In genomic region chr2:181692304-181692703, GRCm38 (mm10) we compare ENCODE assay signal across 10 mouse cellular contexts. TPM values are rescaled to one million over a fixed set of nuclear protein-coding genes. Genes with fewer than 3 reads are reported as not detected.
A peak's percentile ranks its signal among the peaks of the same experiment; 100 is the strongest.
DNase-seq lines count a peak whose midpoint lies in the region; ATAC-seq and TF ChIP-seq lines count a peak whose summit lies in the region.
"Had no signal": no experiment of that assay in that cellular context is flagged by ENCODE, and none has a peak within 500 bp of the region (broad histone marks: within the 10 kb centered on the region; RNA-seq: fewer than 3 reads in every experiment).

No protein-coding gene starts in this region.

- intact Hi-C loops in left cerebral cortex, postnatal 4 days (cut with DNase I): no loop called here

- H3K4me3 ChIP-seq in lung, embryonic 16.5 days (ENCODE audit: low read length): no peak overlapping the region; the same call in 1 of the 2 replicates
- H3K4me3 ChIP-seq in limb, embryonic 14.5 days (replicated peaks; ENCODE audit: low read length): peak overlapping the region; percentile 72
- H3K4me3 ChIP-seq in small intestine, adult 2 months (ENCODE audit: low read depth, low read length): peak overlapping the region; percentile 23; the same call in 1 of the 2 replicates

- peak overlapping the region; percentile 91; the same call in 1 of the 2 replicates for H3K4me2 ChIP-seq in lung, embryonic 16.5 days (ENCODE audit: low read depth, low read length)
- peak overlapping the region; percentile 92 for H3K4me2 ChIP-seq in limb, embryonic 14.5 days (replicated peaks; ENCODE audit: low read depth, low read length, severe bottlenecking)

- H3K9me3 ChIP-seq in lung, embryonic 16.5 days (ENCODE audit: control insufficient read depth, low read length): no peaks in the 10 kb centered on the region
- H3K9me3 ChIP-seq in limb, embryonic 14.5 days (ENCODE audit: control insufficient read depth, low read length): no peaks in the 10 kb centered on the region

- ATAC-seq in lung, embryonic 16.5 days (ENCODE audit: low read depth): no peak
- no peak for ATAC-seq in limb, embryonic 14.5 days (ENCODE audit: low FRiP score, low read depth)

- TF ChIP-seq CTCF in small intestine, adult 2 months (IDR thresholded peaks at IDR 0.05; ENCODE audit: extremely low read depth, insufficient read length, insufficient replicate concordance, low read depth, low read length): no peak

- peaks cover 6% of the 10 kb centered on the region for H3K36me3 ChIP-seq in lung, embryonic 16.5 days (ENCODE audit: control insufficient read depth, insufficient read depth, low read length)
- peaks cover 32% of the 10 kb centered on the region for H3K36me3 ChIP-seq in limb, embryonic 14.5 days (ENCODE audit: control insufficient read depth, insufficient read depth, low read length)
- H3K36me3 ChIP-seq in small intestine, adult 2 months (ENCODE audit: control insufficient read depth, insufficient read depth, low read length): no peaks in the 10 kb centered on the region

- 79% methylated on average over 3 of the region's 3 CpGs for WGBS in lung, embryonic 16.5 days
- 87% methylated on average over 3 of the region's 3 CpGs for WGBS in limb, embryonic 14.5 days
- 86% methylated on average over 3 of the region's 3 CpGs for WGBS in small intestine, adult 2 months

- H3K27ac ChIP-seq in lung, embryonic 16.5 days (ENCODE audit: low read length): no peak overlapping the region
- no peak overlapping the region for H3K27ac ChIP-seq in limb, embryonic 14.5 days (replicated peaks; ENCODE audit: low read depth, low read length)
- H3K27ac ChIP-seq in small intestine, adult 2 months (ENCODE audit: insufficient read depth, low read depth, low read length): no peak overlapping the region

- H3K27me3 ChIP-seq in lung, embryonic 16.5 days (ENCODE audit: control insufficient read depth, insufficient read depth, low read depth, low read length): no peaks in the 10 kb centered on the region
- no peaks in the 10 kb centered on the region for H3K27me3 ChIP-seq in limb, embryonic 14.5 days (ENCODE audit: control insufficient read depth, insufficient read depth, low read length)
- 0 out of 2 replicates have a peak, but pooled peaks cover 6% of the 10 kb centered on the region for H3K27me3 ChIP-seq in small intestine, adult 2 months (ENCODE audit: control insufficient read depth, insufficient read depth, low read length)

- DNase-seq in cerebellum, adult 8-10 months: peak; percentile 1
- DNase-seq in cerebellum, postnatal 14 days: no peak
- DNase-seq in lung, adult 18-20 months: no peak
- no peak for DNase-seq in limb, embryonic 14.5 days (ENCODE audit: low spot score)
- no peak for DNase-seq in left cerebral cortex, postnatal 4 days
- DNase-seq in left cerebral cortex, adult 8-10 months (ENCODE audit: low spot score in 2 of 2): no peak
- DNase-seq: cerebellum, postnatal 36 days had no signal

- no peak for TF ChIP-seq POLR2A in limb, embryonic 14.5 days (IDR thresholded peaks at IDR 0.05; ENCODE audit: borderline replicate concordance, extremely low read depth, insufficient read depth, insufficient read length)
- TF ChIP-seq POLR2A in small intestine, adult 2 months (IDR thresholded peaks at IDR 0.05; ENCODE audit: low read depth, low read length): no peak

- peaks cover 11% of the 10 kb centered on the region for H3K4me1 ChIP-seq in lung, embryonic 16.5 days (replicated peaks; ENCODE audit: control insufficient read depth, insufficient read depth, low read length)
- peaks cover 9% of the 10 kb centered on the region for H3K4me1 ChIP-seq in limb, embryonic 14.5 days (ENCODE audit: control insufficient read depth, insufficient read depth, low read length)
- H3K4me1 ChIP-seq in small intestine, adult 2 months (ENCODE audit: control insufficient read depth, insufficient read depth, insufficient read length, low read length): peaks cover 6% of the 10 kb centered on the region

- peak overlapping the region; percentile 82; the same call in 1 of the 2 replicates for H3K9ac ChIP-seq in lung, embryonic 16.5 days (ENCODE audit: low read length)
- no peak overlapping the region for H3K9ac ChIP-seq in limb, embryonic 14.5 days (ENCODE audit: low read depth, low read length, severe bottlenecking)

RNA-seq across cellular contexts. Expression of gene Rgs19, which starts 1.5 kb away (rescaled TPM):
- 59.8 and 63.4 TPM in 2 replicates for polyA plus RNA-seq in lung, embryonic 16.5 days (2015; fragmentation: Nextera tagmentation; extraction: Ambion mirVana)
- polyA plus RNA-seq in limb, embryonic 14.5 days (2012; rRNA removed): 124 and 151 TPM in 2 replicates
- polyA plus RNA-seq in limb, embryonic 14.5 days (2014; fragmentation: Nextera tagmentation; extraction: Ambion mirVana): 92.8 and 99.6 TPM in 2 replicates
- polyA plus RNA-seq in small intestine, adult 2 months (2012; rRNA removed): 19.9 and 24.1 TPM in 2 replicates
- 10 to 100 TPM; 39.0 to 49.4 TPM for total RNA-seq in left cerebral cortex, postnatal 4 days (2021)
- 10 to 100 TPM; 21.9 to 35.9 (median 26.8) TPM for total RNA-seq in left cerebral cortex, adult 8-10 months (2022)

RNA-seq across cellular contexts. Expression of gene Lkaaear1, which starts 5.9 kb away (rescaled TPM):
- polyA plus RNA-seq in lung, embryonic 16.5 days (2015; fragmentation: Nextera tagmentation; extraction: Ambion mirVana): not detected in 2 replicates
- polyA plus RNA-seq in limb, embryonic 14.5 days (2012; rRNA removed): not detected in 2 replicates
- polyA plus RNA-seq in limb, embryonic 14.5 days (2014; fragmentation: Nextera tagmentation; extraction: Ambion mirVana): not detected in 2 replicates
- not detected in 2 replicates for polyA plus RNA-seq in small intestine, adult 2 months (2012; rRNA removed)
- not detected for total RNA-seq in left cerebral cortex, postnatal 4 days (2021)
- not detected for total RNA-seq in left cerebral cortex, adult 8-10 months (2022)
- total RNA-seq: megakaryocyte-erythroid progenitor cell, adult 5-6 weeks had no signal

RNA-seq across cellular contexts. Expression of gene Tcea2, which starts 12.2 kb away (rescaled TPM):
- 19.3 and 19.7 TPM in 2 replicates for polyA plus RNA-seq in lung, embryonic 16.5 days (2015; fragmentation: Nextera tagmentation; extraction: Ambion mirVana)
- 53.8 and 57.1 TPM in 2 replicates for polyA plus RNA-seq in limb, embryonic 14.5 days (2012; rRNA removed)
- polyA plus RNA-seq in limb, embryonic 14.5 days (2014; fragmentation: Nextera tagmentation; extraction: Ambion mirVana): 27.1 and 32.9 TPM in 2 replicates
- 4.3 and 5.2 TPM in 2 replicates for polyA plus RNA-seq in small intestine, adult 2 months (2012; rRNA removed)
- total RNA-seq in left cerebral cortex, postnatal 4 days (2021): 10 to 100 TPM; 57.8 to 62.4 TPM
- total RNA-seq in left cerebral cortex, adult 8-10 months (2022): 10 to 100 TPM; 64.2 to 70.0 (median 65.5) TPM

RNA-seq across cellular contexts. Expression of gene Sox18, which starts 20.9 kb away (rescaled TPM):
- 84.1 and 84.8 TPM in 2 replicates for polyA plus RNA-seq in lung, embryonic 16.5 days (2015; fragmentation: Nextera tagmentation; extraction: Ambion mirVana)
- polyA plus RNA-seq in limb, embryonic 14.5 days (2012; rRNA removed): 49.8 and 66.4 TPM in 2 replicates
- 36.2 and 37.8 TPM in 2 replicates for polyA plus RNA-seq in limb, embryonic 14.5 days (2014; fragmentation: Nextera tagmentation; extraction: Ambion mirVana)
- polyA plus RNA-seq in small intestine, adult 2 months (2012; rRNA removed): 39.0 and 59.8 TPM in 2 replicates
- 10 to 100 TPM; 13.4 to 13.5 TPM for total RNA-seq in left cerebral cortex, postnatal 4 days (2021)
- total RNA-seq in left cerebral cortex, adult 8-10 months (2022): 10 to 100 TPM in 1 of 4 experiments, 1 to 10 TPM in 3; 5.8 to 11.8 (median 7.8) TPM
- total RNA-seq: megakaryocyte-erythroid progenitor cell, adult 5-6 weeks had no signal

RNA-seq across cellular contexts. Expression of gene Oprl1, which starts 22.5 kb away (rescaled TPM):
- 0.43 and 0.72 TPM in 2 replicates for polyA plus RNA-seq in lung, embryonic 16.5 days (2015; fragmentation: Nextera tagmentation; extraction: Ambion mirVana)
- polyA plus RNA-seq in limb, embryonic 14.5 days (2012; rRNA removed): 1.0 and 1.4 TPM in 2 replicates
- 0.30 and 0.84 TPM in 2 replicates for polyA plus RNA-seq in limb, embryonic 14.5 days (2014; fragmentation: Nextera tagmentation; extraction: Ambion mirVana)
- polyA plus RNA-seq in small intestine, adult 2 months (2012; rRNA removed): 0.11 and 0.19 TPM in 2 replicates
- total RNA-seq in left cerebral cortex, postnatal 4 days (2021): 10 to 100 TPM; 73.1 to 73.8 TPM
- 10 to 100 TPM; 47.1 to 59.7 (median 55.7) TPM for total RNA-seq in left cerebral cortex, adult 8-10 months (2022)
